Mouse (Mus musculus) Patski (cell line): ENCODE measurements around the gene Dpp6. TPM values are rescaled to one million over a fixed set of nuclear protein-coding genes. Genes with fewer than 3 reads are reported as not detected.
A peak's percentile ranks its signal among the peaks of the same experiment; 100 is the strongest.

Experiments used
- ATAC-seq: fragments of 100-300 bp; one replicate; pipeline ENCODE4 v1.8.0; 2021
- CTCF ChIA-PET: fragments of 350-600 bp; sonication (Branson Sonifier 250); formaldehyde crosslinking; loops from one replicate; lab custom pipeline; 2022; ENCODE audit warnings: inconsistent platforms; lab: Charles Lee
- POLR2A ChIA-PET: fragments of 350-600 bp; sonication (Branson Sonifier 250); formaldehyde crosslinking; loops from one replicate; lab custom pipeline; 2022; ENCODE audit warnings: antibody characterized with exemption, inconsistent platforms; lab: Charles Lee
- DNase-seq: peaks from one replicate; pipeline ENCODE4 v3.0.0-alpha.2; 2011; ENCODE audit warnings: low read depth, low spot score
- H3K27me3 ChIP-seq: fragments of 371-371 bp; one replicate; pipeline ENCODE4 v1.5.1; 2021
- CTCF ChIP-seq: fragments of 100-300 bp; IDR thresholded peaks from one replicate; pipeline ENCODE4 v1.5.1; 2021
- in situ Hi-C: fragments of 300-500 bp; cut with MboI; formaldehyde crosslinking; loops from 3 replicates; pipeline ENCODE4 v1.11.1; 2018; ENCODE audit warnings: low pct_unique_long_range_greater_than_20kb, mixed read lengths
- polyA plus RNA-seq: library from polyadenylated mRNA; unstranded; gene quantifications from one replicate; pipeline ENCODE4 v1.2.3, GENCODE M21; 2021

Dpp6 gene
- polyA plus RNA-seq, 1 experiment from 2014 or later: 0.56 TPM

GRCm38 (mm10) chr5:27060114-27060513 is 243.1 kb downstream of the Dpp6 start:
- ChIA-PET CTCF (interaction anchor here (1.1 kb wide), 1 partner anchor 13 kb away, joined by 3 read pairs; no protein-coding TSS in a partner anchor), POLR2A (no interaction called here)
- no peaks in the 10 kb centered on the region for H3K27me3 ChIP-seq
- no peak for TF ChIP-seq CTCF
- in situ Hi-C loops: no loop called here
- no peak for DNase-seq
- ATAC-seq: no peak

DNA sequence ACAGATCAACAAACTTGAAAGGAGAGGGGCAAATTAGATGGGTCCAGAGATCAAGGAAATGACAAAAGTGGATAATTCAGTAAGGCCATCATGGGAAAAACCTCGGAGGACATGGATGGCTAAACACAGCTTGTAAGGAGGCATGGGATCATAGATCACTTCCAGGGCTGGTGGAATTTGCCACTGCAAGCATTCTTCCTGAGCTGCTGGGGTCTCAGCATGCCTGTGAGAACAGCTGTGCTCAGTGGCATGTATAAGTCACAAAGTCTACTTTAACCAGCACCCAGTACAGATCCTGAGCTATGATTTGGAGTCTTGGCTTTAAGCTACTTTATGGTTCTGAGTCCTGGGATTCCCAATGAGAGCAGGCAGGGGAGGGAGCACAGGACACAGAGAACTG is 246.9 kb downstream of the Dpp6 start:
- in situ Hi-C loops: no loop called here
- no peaks in the 10 kb centered on the region for H3K27me3 ChIP-seq
- ATAC-seq (no peak), DNase-seq (no peak)
- ChIA-PET CTCF (no interaction called here), POLR2A (no interaction called here)
- TF ChIP-seq CTCF: no peak

DNA sequence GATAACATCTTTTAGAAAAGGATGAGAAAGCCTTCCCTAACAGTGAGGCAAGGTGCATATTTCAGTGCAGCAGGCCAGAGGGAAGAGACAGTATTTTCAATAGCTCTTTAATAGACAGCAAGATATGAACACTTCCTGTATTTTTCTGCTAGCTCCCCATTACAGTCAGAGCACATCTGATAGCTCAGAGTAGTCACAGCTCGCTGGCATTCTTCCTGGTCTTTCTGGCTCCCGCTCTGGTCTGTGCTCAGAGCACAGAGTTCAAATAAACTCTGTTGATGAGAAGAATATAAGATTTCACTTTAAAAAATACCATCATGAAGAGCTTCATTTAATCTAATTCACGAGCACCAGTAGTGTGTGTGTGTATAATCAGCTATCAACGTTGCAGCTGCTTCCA is 249.8 kb downstream of the Dpp6 start:
- no peaks in the 10 kb centered on the region for H3K27me3 ChIP-seq
- POLR2A ChIA-PET: no interaction called here
- CTCF ChIA-PET: interaction anchor here (1.4 to 1.5 kb wide), 2 partner anchors 8 to 32 kb away, joined by 3 to 5 read pairs; no protein-coding TSS in a partner anchor
- ATAC-seq (no peak), DNase-seq (no peak)
- TF ChIP-seq CTCF: no peak
- in situ Hi-C loops: no loop called here

- in situ Hi-C loops: loop anchor here (5.0 kb wide), 2 partner anchors 342 to 542 kb away; no protein-coding TSS in a partner anchor
- TF ChIP-seq CTCF: peak; percentile 72
- ChIA-PET CTCF (interaction anchor here (0.9 to 2.7 kb wide), 11 partner anchors 8 to 557 kb away, joined by 3 to 8 read pairs (median 4); no protein-coding TSS in a partner anchor), POLR2A (no interaction called here)
- ATAC-seq (peak; percentile 55), DNase-seq (no peak)
- no peaks in the 10 kb centered on the region for H3K27me3 ChIP-seq
These were observed 258.2 kb downstream of the Dpp6 start for GRCm38 (mm10) chr5:27075131-27075591.

DNA sequence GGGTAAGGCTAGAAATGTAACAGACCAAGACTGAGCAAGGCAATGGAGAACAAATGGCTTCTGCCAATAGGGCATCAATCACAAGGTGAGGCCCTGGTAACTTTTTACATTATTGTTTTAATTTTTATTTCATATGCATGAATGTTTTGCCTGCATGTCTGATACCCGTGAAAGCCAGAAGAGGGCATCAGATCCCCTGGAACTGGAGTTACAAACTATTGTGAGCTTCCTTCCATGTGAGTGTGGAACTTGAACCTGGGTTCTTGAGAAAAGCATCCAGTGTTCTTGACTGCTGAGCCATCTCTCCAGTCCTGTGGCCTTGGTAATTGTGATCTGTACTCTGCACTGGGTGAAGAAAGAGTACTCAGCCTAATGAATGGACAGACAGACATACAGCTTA is 259.0 kb downstream of the Dpp6 start:
- ChIA-PET CTCF (interaction anchor here (0.7 to 2.7 kb wide), 8 partner anchors 15 to 556 kb away, joined by 3 to 8 read pairs (median 4); no protein-coding TSS in a partner anchor), POLR2A (no interaction called here)
- ATAC-seq (no peak), DNase-seq (no peak)
- in situ Hi-C loops: loop anchor here (5.0 kb wide), 2 partner anchors 341 to 541 kb away; no protein-coding TSS in a partner anchor
- peak; percentile 36 for TF ChIP-seq CTCF
- no peaks in the 10 kb centered on the region for H3K27me3 ChIP-seq

DNA sequence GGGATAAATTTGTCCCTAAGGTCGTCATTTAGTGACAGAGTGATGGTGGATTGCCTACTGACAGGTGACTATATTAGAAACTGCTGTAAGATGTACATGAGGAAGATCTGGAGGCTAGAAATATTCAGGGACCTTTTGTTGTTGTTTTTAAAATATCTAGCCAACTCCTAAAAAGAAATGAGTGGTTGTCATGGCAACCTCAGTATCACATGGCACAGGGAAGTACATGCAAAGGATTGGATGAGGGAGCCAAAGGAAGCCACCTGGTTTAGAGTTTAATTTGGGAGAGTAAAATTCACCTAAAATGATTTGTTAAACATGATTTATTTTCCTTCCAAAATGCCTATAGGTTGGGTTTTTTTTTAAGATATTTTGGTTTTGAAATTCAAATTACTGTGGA is 260.8 kb downstream of the Dpp6 start:
- in situ Hi-C loops: loop anchor here (5.0 kb wide), 2 partner anchors 339 to 539 kb away; no protein-coding TSS in a partner anchor
- DNase-seq (no peak), ATAC-seq (no peak)
- ChIA-PET CTCF (no interaction called here), POLR2A (no interaction called here)
- no peaks in the 10 kb centered on the region for H3K27me3 ChIP-seq
- TF ChIP-seq CTCF: no peak

GRCm38 (mm10) chr5:27081275-27081674 is 264.3 kb downstream of the Dpp6 start:
- ChIA-PET POLR2A (no interaction called here), CTCF (no interaction called here)
- DNase-seq (no peak), ATAC-seq (peak; percentile 51)
- in situ Hi-C loops: no loop called here
- no peaks in the 10 kb centered on the region for H3K27me3 ChIP-seq
- no peak for TF ChIP-seq CTCF

GRCm38 (mm10) chr5:27083762-27084161 is 266.8 kb downstream of the Dpp6 start:
- no peak for ATAC-seq
- DNase-seq: no peak
- CTCF ChIA-PET: no interaction called here
- no peaks in the 10 kb centered on the region for H3K27me3 ChIP-seq
- no peak for TF ChIP-seq CTCF
- POLR2A ChIA-PET: no interaction called here
- in situ Hi-C loops: no loop called here

DNA sequence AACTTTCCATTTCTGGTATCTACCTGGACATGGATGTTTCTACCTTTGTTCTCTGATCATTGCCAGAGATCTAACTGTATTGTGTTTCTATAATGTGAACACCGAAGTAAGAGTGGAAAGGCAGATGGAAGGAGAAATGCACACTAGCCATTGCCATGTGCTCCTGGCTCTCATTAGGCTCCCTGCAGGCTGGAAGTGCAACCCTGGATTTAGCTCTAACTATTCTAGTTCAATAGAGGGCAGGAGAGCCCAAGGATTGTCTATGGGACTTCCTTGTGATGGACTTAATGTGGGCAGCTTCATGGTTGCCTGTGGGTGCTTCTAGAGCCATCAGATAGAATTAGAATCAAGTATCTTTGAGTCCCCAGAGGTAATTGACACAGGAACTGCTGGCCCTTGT is 291.2 kb downstream of the Dpp6 start:
- ChIA-PET CTCF (no interaction called here), POLR2A (no interaction called here)
- H3K27me3 ChIP-seq: no peaks in the 10 kb centered on the region
- no peak for TF ChIP-seq CTCF
- DNase-seq (no peak), ATAC-seq (no peak)
- in situ Hi-C loops: no loop called here

GRCm38 (mm10) chr5:27122479-27122878 is 305.5 kb downstream of the Dpp6 start:
- DNase-seq (no peak), ATAC-seq (no peak)
- POLR2A ChIA-PET: no interaction called here
- no peak for TF ChIP-seq CTCF
- CTCF ChIA-PET: no interaction called here
- no peaks in the 10 kb centered on the region for H3K27me3 ChIP-seq
- in situ Hi-C loops: no loop called here

DNA sequence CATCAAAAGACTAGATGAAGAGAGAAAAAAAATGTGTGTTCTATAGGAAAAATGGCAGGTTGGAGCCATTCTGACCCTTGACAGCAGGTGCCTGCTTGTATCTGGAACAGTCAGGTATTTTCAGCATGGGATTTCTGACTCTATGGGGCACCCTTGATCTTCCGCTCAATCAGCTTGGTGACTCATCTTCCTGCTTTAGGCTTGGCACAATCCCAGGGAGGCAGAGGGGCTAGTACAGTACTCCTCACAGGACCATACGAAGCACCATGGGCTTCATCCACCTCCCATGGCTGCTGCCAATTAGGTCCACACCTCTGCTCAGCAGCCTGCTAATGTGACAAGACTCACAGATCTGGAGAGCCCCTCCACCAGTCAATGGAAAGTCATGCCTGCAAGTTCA is 305.9 kb downstream of the Dpp6 start:
- POLR2A ChIA-PET: no interaction called here
- in situ Hi-C loops: no loop called here
- no peaks in the 10 kb centered on the region for H3K27me3 ChIP-seq
- DNase-seq (no peak), ATAC-seq (no peak)
- CTCF ChIA-PET: no interaction called here
- no peak for TF ChIP-seq CTCF

- ATAC-seq (no peak), DNase-seq (no peak)
- no peak for TF ChIP-seq CTCF
- in situ Hi-C loops: no loop called here
- CTCF ChIA-PET: no interaction called here
- no peaks in the 10 kb centered on the region for H3K27me3 ChIP-seq
- POLR2A ChIA-PET: no interaction called here
These were observed 309.0 kb downstream of the Dpp6 start for GRCm38 (mm10) chr5:27126034-27126433.
